Mouse (Mus musculus) 3T3-L1 (cell line): Measurements from ENCODE around the gene Wipf1.
"Not testable (repeated sequence)": the region's sequence is repeated elsewhere in the genome, so short reads cannot be mapped to it uniquely, and the experiment has no call there.

ENCODE experiments used
- DNase-seq: peaks from one replicate; pipeline ENCODE4 v3.0.0-alpha.2; 2015; ENCODE audit warnings: low read depth, low spot score

Wipf1 gene

DNA sequence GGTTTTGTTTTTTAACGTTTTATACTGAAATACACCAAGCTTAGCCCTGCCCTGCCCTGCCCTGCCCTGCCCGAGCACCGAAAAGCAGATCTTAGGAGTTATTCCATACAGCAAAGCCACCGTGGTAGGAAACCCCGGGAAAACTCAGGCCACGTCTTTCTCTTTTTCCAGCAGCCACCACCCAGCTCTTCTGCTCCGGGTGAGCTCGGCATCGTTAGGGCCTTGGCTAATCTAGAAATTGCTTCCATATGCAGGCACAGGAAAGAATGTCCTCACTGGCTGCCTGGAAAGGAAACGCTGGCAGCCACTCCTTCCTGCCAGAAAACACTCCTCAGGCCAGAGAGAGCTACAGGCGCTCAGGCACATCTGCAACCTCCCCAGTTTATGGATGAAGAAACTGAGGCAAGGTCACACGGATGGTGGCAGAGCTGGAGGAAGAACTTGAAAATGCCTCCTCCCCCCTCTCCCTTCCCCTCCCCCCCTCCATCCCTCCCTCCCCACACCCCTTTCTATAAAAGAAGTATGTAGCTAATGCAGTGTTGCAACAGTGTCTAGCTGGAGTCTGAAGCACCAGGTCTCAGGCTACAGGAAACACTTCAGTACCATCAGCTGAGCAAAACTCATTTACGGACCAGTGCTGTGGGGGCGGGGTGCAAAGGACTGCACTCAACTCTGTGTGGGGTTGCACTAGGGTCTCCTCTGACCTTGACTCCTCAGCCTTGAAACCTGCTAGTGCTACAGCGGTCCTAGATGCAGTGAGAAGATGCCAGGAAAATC, 20.1 kb downstream of the Wipf1 start:
- DNase-seq, result peak; percentile 84

GRCm38 (mm10) chr2:73507886-73508285, 21.6 kb downstream of the Wipf1 start:
- no peak for DNase-seq

GRCm38 (mm10) chr2:73506337-73506736, 23.2 kb downstream of the Wipf1 start:
- not testable (repeated sequence) for DNase-seq

DNA sequence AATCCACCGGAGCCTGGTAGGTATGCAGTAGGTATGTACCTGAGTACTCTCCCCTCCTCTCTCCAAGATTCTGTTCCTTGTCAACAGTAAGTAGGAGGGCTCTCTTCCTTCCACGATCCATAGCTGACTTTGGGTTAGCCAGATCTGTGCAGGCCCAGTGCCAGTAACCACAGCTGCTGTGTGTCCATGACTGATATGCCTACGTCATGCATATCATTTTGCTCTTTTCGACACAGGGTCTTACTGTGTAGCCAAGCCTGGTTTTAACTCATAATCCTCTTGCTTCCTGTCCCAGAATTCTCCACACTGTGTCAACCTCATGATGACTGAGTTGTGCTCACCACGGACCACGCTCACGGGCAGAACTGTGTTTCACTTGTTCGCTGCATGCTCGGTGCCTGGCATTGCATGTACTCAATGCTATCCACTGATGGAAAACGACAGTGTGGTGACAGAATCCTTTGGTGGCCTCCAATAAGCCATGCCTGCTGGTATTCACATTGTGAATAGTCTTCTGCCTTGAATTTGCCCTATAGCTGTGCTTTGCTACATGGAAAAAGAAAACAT, 26.6 kb downstream of the Wipf1 start:
- no peak for DNase-seq

GRCm38 (mm10) chr2:73500864-73501263, 28.7 kb downstream of the Wipf1 start:
- DNase-seq, result no peak

DNA sequence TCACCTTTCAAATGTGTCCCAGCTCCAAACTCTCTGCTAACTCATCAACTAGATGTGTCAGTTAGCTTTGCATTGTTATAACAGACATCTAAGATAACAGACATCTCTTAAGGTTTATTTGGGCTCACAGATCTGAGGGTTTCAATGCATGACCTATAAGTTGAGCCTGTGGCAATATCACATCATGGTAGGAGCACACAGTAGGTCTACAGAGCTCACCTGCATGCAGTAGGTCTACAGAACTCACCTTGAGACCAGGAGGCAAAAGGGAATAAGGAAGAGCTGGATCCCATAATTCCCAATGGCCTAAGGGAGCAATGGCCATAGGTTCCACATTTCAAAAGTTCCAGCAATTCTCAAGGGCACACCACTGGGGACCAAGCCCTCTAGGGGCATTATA, 31.2 kb downstream of the Wipf1 start:
- DNase-seq, result no peak

- DNase-seq, result peak; percentile 40
Measured at GRCm38 (mm10) chr2:73497572-73497971, 32.0 kb downstream of the Wipf1 start.

- DNase-seq, result no peak
Measured at GRCm38 (mm10) chr2:73496944-73497343, 32.6 kb downstream of the Wipf1 start.

- DNase-seq, result no peak
Measured at GRCm38 (mm10) chr2:73496329-73496685, 33.2 kb downstream of the Wipf1 start.

GRCm38 (mm10) chr2:73495617-73496328, 33.8 kb downstream of the Wipf1 start:
- no peak for DNase-seq

GRCm38 (mm10) chr2:73493517-73493916, 36.0 kb downstream of the Wipf1 start:
- DNase-seq, result no peak

- peak; percentile 67 for DNase-seq
Measured at GRCm38 (mm10) chr2:73491442-73492241, 37.9 kb downstream of the Wipf1 start.

GRCm38 (mm10) chr2:73490466-73490865, 39.1 kb downstream of the Wipf1 start:
- no peak for DNase-seq

- no peak for DNase-seq
Measured at GRCm38 (mm10) chr2:73486120-73486601, 43.4 kb downstream of the Wipf1 start.

- DNase-seq, result no peak
Measured at GRCm38 (mm10) chr2:73485236-73486119, 44.1 kb downstream of the Wipf1 start.

DNA sequence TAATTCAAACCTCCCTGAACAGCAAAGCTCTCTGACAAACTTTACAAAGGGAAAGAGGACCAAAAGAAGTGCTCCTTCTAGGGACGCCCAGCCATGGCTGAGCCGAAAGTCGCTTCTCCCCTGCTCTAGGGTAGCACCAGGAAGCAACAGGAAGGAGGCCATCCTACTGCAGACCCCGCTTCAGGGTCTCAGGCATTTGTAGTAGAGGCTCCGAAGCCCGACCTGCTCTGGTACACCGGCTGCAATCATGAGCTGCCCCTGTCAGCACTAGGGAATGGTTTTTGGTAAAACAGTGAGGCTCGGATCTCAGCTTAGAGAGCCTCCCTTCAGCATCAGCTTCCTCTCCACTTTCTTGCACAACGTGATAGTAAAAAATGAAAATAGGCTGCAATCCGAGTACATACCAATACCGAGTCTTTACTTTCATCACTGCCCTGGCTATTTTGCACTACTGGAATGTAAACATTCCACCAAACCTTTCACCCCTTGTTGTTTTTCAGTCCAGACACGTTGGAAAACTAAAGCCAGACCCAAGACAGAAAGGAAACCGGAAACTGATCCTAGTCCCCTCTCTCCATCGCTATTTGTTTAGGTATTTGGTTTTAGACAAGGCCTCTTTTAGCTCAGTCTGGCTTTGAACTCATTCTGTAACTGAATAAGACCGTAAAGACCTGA, 44.8 kb downstream of the Wipf1 start:
- no peak for DNase-seq

DNA sequence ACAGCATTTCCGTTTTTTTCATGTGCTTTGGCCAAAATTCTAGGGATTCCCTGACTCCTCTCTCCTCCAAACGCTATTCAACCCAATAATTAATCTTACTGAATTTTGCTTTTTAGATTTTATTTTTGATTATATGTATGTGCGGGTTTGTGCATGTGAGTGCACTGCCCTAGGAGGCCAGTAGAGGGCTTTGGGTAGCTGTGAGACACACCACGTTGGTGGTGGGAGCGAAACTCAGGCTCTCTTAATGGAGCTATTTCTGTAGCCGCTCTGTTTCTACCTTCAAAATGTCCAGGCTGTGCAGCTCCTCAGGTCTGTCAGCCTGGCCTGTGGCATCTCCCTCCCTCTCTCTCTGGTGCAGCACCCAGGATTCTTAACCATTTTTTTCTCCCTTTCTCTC, 50.7 kb downstream of the Wipf1 start:
- no peak for DNase-seq

GRCm38 (mm10) chr2:73477501-73477900, 52.0 kb downstream of the Wipf1 start:
- no peak for DNase-seq

DNA sequence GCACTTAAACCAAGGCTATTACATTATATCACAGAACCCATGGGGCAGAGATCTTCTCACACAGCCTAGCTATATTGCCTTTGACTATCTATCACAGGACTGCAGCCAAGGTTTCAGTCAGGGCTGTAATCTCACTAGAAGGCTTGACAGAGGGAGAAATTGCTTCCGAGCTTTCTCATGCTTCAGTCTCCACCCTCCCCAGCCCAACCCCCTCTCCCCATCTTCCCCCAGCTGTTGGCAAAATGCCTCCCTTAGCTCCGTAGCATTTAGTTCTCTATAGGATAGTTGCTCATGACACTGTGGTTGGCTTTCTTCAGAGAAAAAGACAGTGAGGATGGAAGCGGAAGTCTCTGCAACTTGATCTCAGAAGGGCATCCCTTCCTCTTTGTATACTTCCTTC, 54.0 kb downstream of the Wipf1 start:
- no peak for DNase-seq

DNA sequence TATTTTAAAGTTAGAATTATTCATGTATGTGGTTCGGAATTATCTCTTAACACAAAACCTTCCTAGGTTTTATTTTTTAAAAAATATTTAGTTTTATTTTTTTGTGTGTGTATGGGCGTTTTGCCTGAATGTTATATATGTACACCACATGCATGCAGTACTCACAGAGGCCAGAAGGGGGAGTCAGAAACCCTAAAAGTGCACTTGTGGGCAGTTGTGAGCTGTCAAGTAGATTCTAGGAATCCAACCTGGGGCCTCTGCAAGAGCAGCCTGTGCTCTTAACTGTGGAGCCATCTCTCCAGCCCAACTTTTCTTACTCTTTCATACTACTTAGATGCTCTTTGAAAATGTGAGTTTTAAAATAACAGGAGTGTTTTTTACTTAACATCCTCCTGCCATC, 57.4 kb downstream of the Wipf1 start:
- peak; percentile 51 for DNase-seq
